Mouse (Mus musculus) left cerebral cortex, adult 18-20 months (tissue): Measurements from ENCODE around the gene Optc. TPM values are rescaled to one million over a fixed set of nuclear protein-coding genes. Genes with fewer than 3 reads are reported as not detected.

Source experiments
- DNase-seq, 2 experiments: peaks; one replicate each; pipeline ENCODE4 v3.0.0; 2021 to 2022; ENCODE audit warnings: low spot score in 2 of 2, mixed read lengths in 1 of 2
- total RNA-seq, 2 experiments: library from RNA; stranded (reverse); gene quantifications; 2 replicates each; pipeline ENCODE4 v1.2.3; 2021

Optc gene
- total RNA-seq, 2 experiments from 2014 or later, result 0.75 to 1.6 TPM

GRCm38 (mm10) chr1:133884746-133885145 lies 23.1 kb downstream of the Optc start:
- DNase-seq, result no peak

- DNase-seq, result peak; percentile 31 to 69
These were observed 23.7 kb downstream of the Optc start for GRCm38 (mm10) chr1:133884090-133884489.

GRCm38 (mm10) chr1:133882283-133883217 lies 25.2 kb downstream of the Optc start:
- no peak for DNase-seq

- no peak for DNase-seq
These were observed 26.0 kb downstream of the Optc start for GRCm38 (mm10) chr1:133881813-133882212.

- DNase-seq, result no peak
These were observed 28.9 kb downstream of the Optc start for GRCm38 (mm10) chr1:133878825-133879423.

- no peak for DNase-seq
These were observed 30.9 kb downstream of the Optc start for GRCm38 (mm10) chr1:133876936-133877335.

- no peak for DNase-seq
These were observed 34.5 kb downstream of the Optc start for GRCm38 (mm10) chr1:133873086-133873813.

- no peak for DNase-seq
These were observed 36.6 kb downstream of the Optc start for GRCm38 (mm10) chr1:133871241-133871640.

- no peak for DNase-seq
These were observed 38.6 kb downstream of the Optc start for GRCm38 (mm10) chr1:133869221-133869620.

- DNase-seq, result no peak
These were observed 44.4 kb downstream of the Optc start for GRCm38 (mm10) chr1:133863257-133863997.

GRCm38 (mm10) chr1:133861028-133861427 lies 46.8 kb downstream of the Optc start:
- no peak for DNase-seq

GRCm38 (mm10) chr1:133859821-133860711 lies 47.7 kb downstream of the Optc start:
- DNase-seq, result no peak

- DNase-seq, result no peak
These were observed 48.5 kb downstream of the Optc start for GRCm38 (mm10) chr1:133859257-133859656.

GRCm38 (mm10) chr1:133857781-133858180 lies 50.0 kb downstream of the Optc start:
- DNase-seq, result no peak

GRCm38 (mm10) chr1:133857171-133857570 lies 50.6 kb downstream of the Optc start:
- DNase-seq, result no peak

GRCm38 (mm10) chr1:133856655-133857054 lies 51.1 kb downstream of the Optc start:
- DNase-seq, result no peak

GRCm38 (mm10) chr1:133856133-133856541 lies 51.7 kb downstream of the Optc start:
- no peak for DNase-seq

- peak; percentile 56 to 75 for DNase-seq
These were observed 52.4 kb downstream of the Optc start for GRCm38 (mm10) chr1:133855274-133856017.
